Mouse (Mus musculus) cerebellum, adult 9-10 months (tissue): Measurements from ENCODE around the gene C2cd2l.
A peak's percentile ranks its signal among the peaks of the same experiment; 100 is the strongest.
"Not testable (repeated sequence)": the region's sequence is repeated elsewhere in the genome, so short reads cannot be mapped to it uniquely, and the experiment has no call there.

ENCODE experiments used
- DNase-seq: peaks from one replicate; pipeline ENCODE4 v3.0.0; 2022

The C2cd2l gene

DNA sequence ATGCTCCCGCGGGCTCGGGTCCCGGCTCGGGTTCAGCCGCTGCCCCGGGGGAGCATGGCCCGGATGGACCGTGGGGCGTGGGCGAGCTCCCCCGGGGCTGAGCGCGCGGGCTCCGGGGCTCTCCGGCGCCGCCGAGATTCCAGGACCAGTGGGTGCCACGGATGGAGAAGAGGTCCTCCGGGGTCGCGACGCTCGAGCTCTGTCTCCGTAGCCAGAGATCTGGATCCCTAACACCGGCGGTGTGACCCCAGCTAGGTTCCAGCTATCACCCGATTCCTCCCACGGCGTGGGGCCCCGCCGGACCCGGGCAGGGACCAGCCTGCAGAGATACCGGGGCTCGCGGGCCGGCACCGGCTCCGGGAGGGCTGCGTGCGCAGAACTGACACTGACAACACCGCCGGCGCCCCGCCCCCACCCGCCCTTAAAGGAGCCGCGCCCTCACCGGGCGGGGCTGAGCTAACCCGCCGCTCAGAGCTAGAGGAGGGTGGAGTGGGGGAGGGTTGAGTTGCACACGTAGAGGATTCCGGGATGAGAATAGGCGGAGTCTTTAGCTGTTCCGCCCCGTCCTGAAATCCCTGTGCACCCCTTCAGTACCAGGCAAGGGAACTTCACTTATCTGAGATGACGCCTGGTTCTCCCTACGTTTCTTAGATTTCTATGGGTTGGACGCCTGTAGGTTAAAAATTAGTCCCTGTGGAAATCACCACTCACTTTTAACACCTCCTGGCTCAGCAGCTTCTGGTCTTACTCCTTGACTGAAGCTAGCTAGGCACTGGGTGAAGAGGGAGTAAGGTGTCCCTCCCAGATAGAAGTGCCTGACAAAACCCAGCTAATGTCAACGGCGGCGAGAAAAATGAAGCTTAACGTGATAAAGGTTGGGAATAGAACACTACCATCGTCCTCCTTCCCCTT, at the start of gene C2cd2l:
Gene C2cd2l (minus strand): TSS at position 399 of the 912 bp plus-strand sequence.
- DNase-seq, result peak; percentile 95

DNA sequence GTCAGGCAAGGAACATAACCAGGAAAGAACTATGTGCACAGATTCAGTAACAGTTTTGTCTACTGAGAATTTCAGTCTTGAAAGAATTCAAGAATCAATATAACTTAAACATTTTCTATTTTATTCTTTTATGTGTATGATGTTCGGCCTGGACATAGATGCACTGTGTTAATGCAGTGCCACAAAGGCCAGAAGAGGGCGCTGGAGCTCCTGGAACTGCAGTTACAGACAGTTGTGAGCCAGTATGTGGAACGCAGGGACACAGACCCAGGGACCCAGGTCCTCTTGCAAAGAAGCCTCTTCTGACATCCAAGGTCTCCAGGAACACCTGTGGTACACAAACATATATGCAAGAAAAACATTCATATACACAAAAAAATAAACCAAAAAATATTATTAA, 44.4 kb upstream of the C2cd2l start:
- no peak for DNase-seq

DNA sequence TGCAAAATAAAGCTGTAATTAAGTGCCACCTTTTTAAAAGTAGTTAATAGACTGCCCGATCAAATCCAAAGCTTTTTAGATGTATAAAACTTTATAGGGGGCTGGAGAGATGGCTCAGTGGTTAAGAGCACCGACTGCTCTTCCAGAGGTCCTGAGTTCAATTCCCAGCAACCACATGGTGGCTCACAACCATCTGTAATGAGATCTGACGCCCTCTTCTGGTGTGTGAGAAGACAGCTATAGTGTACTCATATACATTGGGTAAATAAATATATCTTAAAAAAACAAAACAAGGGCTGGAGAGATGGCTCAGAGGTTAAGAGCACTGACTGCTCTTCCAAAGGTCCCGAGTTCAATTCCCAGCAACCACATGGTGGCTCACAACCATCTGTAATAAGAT, 41.8 kb upstream of the C2cd2l start:
- DNase-seq, result not testable (repeated sequence)

DNA sequence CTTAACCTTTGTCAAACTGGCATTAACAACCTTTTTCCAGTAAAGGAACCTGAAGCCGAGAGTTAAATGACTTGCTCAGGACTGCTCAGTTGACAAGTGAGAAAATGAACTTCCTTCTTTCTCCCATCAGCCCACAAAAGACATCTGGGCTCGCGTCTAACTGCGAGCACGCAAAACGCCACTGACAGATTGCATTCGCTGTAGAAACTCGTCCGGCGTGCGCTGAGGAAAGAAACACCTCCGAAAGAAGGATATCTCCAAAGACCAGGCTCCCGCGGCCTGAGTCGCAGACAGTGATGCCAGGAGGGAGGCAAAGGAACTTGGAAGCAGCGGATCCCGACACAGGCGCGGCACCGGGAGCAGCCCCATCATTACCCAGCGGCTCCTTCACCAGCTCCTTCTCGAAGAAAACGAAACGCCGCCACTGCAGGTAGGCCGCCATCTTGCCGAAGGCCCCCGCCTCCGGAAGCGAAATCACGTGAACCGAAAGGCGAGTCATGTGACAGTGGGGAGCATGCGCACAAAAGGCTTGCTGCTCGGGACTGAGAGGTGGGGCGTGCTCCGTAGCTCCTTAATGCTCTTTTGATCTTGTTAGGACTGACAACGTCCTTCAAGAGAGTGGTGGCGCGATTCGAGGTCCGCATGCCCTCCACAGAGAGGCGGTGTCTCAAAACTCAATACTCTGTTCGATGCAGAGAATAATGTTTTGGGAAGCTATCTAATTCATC, 41.3 kb upstream of the C2cd2l start, which contains the start of gene Vps11:
Gene Vps11 (minus strand): TSS at position 481 of the 728 bp plus-strand sequence.
- DNase-seq, result peak; percentile 93

DNA sequence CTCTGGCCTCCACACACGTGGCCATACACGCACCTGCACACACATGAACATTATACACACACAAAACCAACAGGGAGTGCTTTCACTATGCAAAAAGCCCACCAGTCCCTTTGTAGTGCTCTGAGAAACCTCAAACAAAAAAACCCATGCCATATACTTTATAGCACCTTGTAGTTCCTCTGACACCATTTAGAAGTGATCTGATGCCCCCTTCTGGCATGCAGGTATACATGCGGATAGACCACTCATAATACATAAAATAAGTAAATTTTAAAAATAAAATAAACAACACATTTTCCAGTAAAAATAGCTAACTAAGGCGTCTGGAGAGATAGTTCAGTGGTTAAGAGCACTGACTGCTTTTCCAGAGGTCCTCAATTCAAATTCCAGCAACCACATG, 37.1 kb upstream of the C2cd2l start:
- DNase-seq, result no peak

DNA sequence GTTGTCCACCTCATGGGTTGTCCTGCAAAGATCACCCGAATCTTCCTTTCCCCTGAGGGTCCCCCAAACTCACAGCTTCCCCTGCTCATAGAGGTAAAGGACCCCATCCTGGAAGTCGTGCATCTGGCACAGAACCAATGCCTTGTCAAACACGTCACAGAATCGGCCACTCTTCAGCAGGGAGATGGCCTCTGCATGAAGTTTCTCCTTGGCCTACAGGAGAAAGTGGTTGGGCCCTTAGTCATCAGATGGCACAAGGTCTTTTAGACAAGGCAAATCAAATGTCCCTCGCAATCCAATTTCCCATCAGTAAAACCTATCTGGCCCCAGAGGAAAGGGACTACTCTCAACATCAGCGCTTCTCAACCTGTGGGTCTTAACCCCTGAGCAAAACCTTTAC, 33.1 kb upstream of the C2cd2l start:
- DNase-seq, result no peak

DNA sequence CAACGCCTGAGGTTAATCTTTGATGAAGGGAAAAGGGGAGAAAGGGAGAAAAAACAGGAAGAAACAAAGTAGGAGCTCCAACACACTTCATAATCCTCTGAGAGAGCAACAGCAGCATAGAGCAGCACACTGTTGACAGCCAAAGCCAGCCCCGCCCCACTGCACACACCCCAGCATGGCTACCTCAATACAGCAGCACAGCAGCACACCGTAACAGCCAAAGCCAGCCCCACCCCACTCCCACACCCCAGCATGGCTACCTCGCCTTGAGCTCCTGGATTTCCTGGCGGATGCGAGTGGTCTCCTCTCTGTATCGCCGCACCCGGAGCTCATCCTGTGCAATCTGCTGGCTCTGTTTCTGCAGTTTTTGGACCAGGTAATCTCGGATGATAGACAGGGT, 32.3 kb upstream of the C2cd2l start:
- DNase-seq, result no peak

DNA sequence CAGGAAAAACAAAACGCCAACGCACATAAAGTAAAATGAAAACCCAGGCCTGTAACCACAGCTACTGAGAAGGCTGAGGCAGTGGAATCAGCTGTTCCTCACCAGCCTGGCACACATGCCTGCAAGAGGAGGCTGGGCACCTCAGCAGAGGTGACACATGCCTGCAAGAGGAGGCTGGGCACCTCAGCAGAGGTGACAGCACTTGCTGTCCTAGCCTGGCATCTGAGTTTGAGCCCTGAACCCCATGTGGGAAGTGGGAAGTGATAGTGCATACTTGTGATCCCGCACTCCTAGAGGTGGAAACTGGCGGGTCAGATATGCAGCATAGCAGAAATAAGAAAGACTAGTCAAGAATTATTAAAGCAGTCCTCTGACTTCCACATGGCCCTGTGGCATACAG, 31.3 kb upstream of the C2cd2l start:
- DNase-seq, result no peak

DNA sequence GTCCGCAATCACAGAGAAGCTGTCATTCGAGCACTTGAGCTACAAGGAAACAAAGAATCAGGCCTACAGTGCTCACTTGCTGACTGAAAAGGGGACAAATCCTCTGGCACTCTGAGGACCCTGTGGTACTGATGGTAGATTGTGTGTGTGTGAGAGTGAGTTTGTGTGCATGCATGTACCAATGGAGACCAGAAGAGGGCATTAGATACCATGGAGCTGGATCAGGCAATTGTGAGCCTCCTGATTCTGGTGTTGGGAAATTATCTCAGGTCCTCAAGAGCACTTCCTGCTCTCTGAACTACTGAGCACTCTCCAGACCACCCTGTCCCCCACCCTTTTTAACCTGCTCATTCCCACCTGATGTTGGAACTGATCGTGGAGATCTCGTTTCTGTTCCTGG, 28.5 kb upstream of the C2cd2l start:
- no peak for DNase-seq

DNA sequence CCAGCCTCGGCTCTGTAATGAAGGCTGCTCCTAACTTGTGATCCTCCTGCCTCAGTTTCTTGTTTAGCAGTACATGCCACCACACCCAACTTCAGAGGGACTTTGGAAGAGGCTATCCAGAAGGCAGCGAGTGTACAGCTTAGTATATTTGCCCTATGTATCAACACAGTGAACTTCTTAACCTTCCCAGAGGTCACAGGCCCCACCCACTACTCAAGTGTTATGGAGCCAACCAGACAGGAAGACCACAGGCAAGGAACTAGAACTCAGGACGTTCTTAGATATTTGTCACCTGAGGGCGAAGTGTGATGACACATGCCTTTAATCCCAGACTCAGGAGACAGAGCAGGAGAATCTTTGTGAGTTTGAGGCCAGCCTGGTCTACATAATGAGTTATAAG, 27.5 kb upstream of the C2cd2l start:
- DNase-seq, result no peak

DNA sequence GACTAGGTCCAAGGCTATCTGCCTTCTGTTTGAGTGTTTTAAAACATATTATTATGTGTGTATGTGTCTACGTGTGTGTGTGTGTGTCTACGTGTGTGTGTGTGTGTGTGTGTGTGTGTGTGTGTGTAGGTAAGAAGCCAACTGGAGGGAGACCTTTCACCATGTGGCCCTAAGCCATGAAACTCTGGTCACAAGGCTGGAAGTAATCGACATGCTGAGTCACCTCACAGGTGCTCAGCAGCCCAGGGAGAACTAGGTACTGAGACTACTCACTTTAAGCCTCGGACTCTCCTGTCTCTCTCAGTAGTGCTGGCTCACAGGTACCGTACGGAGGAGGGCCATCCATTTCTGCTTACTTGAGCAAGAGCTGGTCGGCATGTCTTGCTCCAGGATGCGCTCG, 27.1 kb upstream of the C2cd2l start:
- no peak for DNase-seq

DNA sequence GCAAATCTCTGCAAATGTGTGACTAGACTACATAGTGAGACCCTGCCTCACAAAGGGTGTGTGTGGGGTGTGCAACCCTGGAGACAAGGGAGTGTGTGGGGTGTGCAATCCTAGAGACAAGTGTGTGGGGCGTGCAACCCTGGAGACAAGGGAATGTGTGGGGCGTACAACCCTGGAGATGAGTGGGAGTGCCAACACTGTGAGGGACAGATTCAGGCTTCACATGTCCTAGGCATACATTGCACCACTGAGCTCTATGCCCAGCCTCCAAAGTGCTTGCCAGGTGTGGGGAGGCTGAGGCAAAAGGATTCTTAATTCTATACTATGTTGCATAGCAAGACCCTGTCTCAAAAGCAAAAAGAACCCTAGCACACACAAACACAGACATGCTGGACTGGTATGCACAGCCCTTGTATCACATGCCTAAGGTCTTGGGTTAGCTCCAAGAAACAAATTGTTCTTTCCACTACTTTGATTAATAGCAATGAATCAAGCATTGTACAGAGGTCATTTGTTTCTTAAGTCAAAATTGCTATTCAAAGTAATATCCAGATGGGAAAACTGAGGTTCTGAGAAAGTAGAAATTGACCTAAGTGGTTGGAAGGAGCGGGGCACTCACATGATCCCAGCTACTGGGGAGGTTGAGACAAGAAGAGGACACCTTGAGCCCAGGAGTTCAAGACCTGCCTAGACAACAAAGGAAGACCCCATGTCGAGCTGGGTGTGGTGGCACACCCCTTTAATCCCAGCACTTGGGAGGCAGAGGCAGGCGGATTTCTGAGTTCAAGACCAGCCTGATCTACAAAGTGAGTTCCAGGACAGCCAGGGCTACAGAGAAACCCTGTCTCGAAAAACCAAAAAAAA, 25.7 kb upstream of the C2cd2l start:
- DNase-seq, result no peak

DNA sequence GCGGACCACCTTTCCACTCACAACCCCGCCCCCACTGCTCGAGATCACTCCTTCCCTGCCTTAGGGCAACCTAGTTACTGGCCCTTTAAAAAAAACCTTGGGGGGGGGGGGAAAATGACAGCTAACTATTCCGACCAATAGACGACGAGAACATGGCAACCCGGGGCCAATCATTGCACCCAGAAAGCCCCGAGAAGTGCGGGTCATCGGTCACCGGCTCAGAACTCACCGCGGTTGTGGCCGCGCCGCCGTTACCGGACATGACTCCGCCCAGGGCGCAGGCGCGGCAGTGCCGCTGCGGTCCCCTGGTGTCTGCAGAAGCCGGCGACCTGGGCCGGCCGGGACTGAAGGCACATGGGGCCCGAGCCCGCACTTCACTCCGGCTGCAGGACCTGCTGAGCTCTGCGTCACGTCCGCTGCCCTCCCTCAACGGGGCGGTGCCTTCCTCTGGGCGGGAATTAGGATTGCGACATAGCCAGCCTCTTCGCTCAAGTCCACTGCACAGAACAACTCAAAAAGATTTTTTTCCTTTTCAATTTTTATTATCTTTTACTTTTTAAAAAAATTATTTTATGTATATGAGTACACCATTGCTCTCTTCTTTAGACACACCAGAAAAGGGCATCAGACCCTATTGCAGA, 23.8 kb upstream of the C2cd2l start, which contains the start of gene Hmbs:
Gene Hmbs (minus strand): TSS at position 448 of the 641 bp plus-strand sequence.
- peak; percentile 87 for DNase-seq

DNA sequence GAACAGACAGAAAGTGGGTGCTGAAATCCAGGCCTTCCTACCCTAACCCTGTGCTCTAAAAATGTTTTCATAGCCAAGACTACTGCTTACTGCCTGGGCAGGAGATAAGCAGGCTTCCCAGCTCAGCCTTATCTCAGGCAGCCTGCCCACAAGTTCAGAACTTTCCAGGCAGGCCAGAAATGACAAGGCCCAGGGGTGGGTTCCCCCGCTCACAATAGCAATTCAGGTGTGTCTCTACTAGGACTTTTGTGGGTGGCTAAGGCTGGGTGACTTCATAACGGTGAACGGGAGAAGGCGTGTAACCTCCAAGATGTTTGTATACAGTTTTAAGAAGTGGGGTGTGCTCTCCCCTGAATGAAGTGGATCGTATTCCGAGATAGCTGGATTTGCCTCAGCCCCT, 23.2 kb upstream of the C2cd2l start:
- no peak for DNase-seq

DNA sequence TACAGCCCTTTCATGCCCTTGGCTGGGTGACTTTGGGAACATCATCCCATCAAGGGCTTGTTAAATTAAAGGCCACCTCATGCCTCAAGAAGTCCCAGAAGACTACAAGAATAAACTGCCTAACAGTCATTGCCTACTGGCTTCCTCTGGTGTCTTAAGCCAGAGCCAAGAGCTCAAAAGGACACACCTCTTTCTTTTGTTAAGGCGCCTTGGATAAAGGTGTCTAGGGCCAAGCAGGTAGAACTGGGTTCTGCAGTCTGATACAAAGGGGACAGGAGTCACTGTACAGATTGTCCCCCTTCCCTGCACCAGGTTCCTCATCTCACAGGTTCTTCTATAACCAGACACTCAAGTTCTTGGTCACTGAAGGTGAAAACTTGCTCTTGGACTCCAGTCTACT, 22.5 kb upstream of the C2cd2l start:
- no peak for DNase-seq

DNA sequence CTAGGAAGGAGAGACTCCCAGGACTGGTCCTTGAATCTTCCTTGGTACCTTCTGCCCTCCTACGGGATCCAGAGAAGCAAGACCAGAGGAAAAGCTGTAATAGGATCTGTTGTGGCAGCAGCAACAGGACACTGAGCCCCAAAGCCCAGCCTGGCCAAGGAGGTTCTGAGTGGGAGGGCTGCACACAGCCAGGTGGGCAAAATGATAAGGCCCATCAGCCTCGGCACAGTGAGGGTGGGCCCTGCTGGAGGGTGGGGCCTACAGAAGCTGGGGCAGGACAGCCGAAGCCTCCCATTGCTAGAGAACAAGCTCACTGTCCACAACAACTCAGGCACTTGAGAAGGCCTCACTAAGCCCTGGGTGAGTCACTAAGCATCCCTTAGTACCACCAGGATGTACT, 22.1 kb upstream of the C2cd2l start:
- DNase-seq, result no peak

DNA sequence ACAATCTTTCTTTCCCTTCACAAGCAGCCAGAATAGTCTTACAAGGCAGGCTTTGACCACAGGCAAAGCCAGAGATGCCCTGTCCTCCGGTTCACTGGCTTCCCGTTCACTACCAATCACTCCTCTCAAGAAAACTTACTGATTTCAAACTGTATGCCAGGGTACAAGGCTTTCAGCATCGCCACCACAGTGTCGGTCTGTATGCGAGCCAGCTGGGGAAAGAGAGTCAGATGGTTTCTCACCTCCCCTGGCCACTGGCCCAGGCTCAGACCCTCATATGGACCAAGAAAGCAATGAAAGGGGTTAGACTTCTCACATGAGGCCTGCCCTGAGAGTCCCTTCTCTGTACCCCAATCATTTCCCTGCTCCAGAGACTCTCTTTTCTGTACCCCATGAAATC, 21.4 kb upstream of the C2cd2l start:
- DNase-seq, result no peak

DNA sequence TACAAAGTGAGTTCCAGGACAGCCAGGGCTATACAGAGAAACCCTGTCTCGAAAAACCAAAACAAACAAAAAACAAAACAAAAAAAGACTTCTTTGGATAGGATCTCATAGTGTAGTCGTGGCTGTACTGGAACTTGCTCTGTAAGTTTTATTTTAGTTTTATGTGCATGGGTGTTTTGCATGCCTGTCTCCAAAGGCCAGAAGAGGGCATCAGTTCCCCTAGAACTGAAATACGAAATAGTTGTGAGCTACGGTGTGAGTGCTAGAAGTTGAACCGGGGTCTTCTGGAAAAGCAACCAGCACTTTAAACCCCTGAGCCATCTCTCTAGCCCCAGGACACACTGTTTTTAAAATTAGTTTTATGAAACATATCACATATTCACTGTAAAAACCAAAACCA, 18.5 kb upstream of the C2cd2l start:
- DNase-seq, result no peak

DNA sequence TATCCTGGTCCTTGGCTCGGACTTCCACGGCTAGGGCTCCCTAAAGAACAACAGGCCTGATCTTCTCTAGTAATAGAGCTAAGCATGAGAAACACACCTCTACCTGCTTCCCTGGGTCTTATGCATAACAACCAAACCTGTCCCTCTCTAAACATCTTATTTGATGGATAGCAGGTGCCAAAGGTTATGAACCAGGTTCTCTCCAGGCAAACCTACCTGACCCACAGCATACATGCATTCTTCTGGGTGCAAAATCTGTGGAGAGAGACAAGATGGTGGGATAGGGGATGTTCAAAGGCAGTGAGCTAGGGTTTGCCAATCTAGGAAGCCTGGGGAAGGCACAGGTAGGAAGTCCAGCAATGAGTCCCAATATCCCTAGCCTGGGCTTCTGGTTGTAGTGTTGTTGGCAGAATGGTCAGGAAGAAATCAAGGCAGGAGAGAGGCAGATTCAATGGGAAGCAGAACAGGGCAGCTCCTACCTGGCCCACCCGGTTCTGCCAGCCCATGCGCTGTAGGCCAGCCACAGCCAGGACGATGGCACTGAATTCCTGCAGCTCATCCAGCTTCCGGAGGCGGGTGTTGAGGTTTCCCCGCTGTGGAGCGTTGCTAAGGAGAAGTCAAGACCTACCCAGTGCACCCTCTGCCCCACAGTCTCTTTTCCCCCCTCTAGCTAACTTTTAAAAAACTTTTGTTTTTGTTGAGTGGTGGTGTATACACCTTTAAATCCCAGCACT, 17.5 kb upstream of the C2cd2l start:
- no peak for DNase-seq

DNA sequence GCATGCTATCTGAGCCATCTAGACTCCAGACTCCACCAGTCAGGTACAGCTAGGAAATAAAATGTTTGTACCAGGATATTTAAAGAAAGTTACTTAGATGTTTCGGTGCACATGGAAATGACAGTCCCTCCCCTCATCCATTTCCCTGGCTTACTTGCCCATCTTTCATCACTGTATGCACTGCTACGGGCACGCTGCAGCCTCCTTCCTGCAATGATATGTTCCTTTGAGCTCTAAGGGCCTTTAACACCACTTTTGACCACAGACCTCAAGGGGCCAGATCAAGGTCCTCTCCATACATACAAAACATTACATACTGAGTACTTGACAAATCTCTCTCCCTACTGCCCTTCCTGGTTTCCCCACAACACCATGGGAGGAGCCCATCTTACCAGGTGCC, 16.9 kb upstream of the C2cd2l start:
- no peak for DNase-seq

DNA sequence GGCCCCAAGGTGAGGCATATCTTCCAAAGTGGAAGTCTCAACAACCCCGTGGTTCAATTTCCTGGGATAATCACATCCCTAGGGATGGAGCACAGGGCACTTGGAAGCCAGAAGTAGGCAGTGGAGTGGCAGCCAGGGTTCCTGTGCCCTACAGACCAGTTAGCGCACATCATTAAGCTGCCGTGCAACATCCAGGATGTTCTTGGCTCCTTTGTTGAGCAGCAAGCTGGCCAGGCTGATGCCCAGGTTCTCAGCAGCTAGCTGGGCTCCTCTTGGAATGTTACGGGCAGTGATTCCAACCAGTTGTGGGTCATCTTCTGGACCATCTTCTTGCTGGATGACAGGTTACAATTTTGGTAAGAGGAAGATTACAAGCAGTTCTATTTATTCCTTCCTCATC, 16.4 kb upstream of the C2cd2l start:
- DNase-seq, result not testable (repeated sequence)

DNA sequence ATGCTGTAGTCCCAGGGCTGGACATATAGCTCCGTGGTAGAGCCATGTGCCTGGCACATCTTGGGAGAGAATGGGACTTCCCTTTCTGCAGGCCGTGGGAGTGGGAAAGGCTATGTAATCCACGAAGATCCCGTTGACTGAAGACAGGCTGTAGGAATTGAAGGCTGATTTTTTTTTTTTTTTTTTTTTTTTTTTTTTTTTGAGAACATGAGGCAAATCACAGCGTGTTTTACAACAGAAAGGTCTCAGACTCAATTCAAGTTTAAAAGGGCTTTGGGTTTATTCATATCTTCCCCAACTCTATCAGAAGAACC, 16.0 kb upstream of the C2cd2l start:
- no peak for DNase-seq
